Mouse (Mus musculus) gastrocnemius, postnatal 14 days (tissue): ENCODE results near the gene Usp24. TPM values are rescaled to one million over a fixed set of nuclear protein-coding genes. Genes with fewer than 3 reads are reported as not detected.

Experiments used
- DNase-seq: peaks from one replicate; pipeline ENCODE4 v3.0.0; 2021; ENCODE audit warnings: mixed read lengths
- intact Hi-C: fragments of 180-260 bp; cut with DNase I; formaldehyde crosslinking; loops from one replicate; pipeline ENCODE4 v1.15.1; 2025; ENCODE audit warnings: low total_unique reads
- total RNA-seq, 2 experiments: library from RNA; stranded (reverse); gene quantifications; 2 replicates each; pipeline ENCODE4 v1.2.3; 2021

Gene Usp24
- total RNA-seq, 2 experiments from 2014 or later: 37.8 to 38.4 TPM

- intact Hi-C loops: no loop called here
- no peak for DNase-seq
Observed at GRCm38 (mm10) chr4:106467420-106468110, 151.6 kb downstream of the Usp24 start.

GRCm38 (mm10) chr4:106470921-106471320 is 154.9 kb downstream of the Usp24 start:
- intact Hi-C loops: no loop called here
- DNase-seq: no peak

GRCm38 (mm10) chr4:106472335-106472734 is 156.3 kb downstream of the Usp24 start:
- intact Hi-C loops: no loop called here
- DNase-seq: peak; percentile 51

- intact Hi-C loops: loop anchor here (1.0 kb wide), 1 partner anchor 52 kb away; no protein-coding TSS in a partner anchor
- no peak for DNase-seq
Observed at GRCm38 (mm10) chr4:106474241-106474640, 158.2 kb downstream of the Usp24 start.

- intact Hi-C loops: no loop called here
- DNase-seq: no peak
Observed at GRCm38 (mm10) chr4:106480545-106480944, 164.5 kb downstream of the Usp24 start.

GRCm38 (mm10) chr4:106483215-106483727 is 167.3 kb downstream of the Usp24 start:
- DNase-seq: no peak
- intact Hi-C loops: no loop called here

- intact Hi-C loops: no loop called here
- DNase-seq: no peak
Observed at GRCm38 (mm10) chr4:106483831-106484230, 167.8 kb downstream of the Usp24 start.

GRCm38 (mm10) chr4:106490620-106491019 is 174.6 kb downstream of the Usp24 start:
- no peak for DNase-seq
- intact Hi-C loops: no loop called here

Other genes starting within 250 kb of the Usp24 start
- not detected for gene Pcsk9, start 148.1 kb downstream of the Usp24 start, total RNA-seq
- gene Bsnd, start 176.1 kb downstream of the Usp24 start, total RNA-seq: under 1 TPM in 1 of 2 experiments, not detected in 1; 0.18 TPM
- gene Dhcr24, start 244.8 kb downstream of the Usp24 start, total RNA-seq: 10 to 100 TPM in 1 of 2 experiments, 1 to 10 TPM in 1; 3.1 to 10.9 TPM